Mouse (Mus musculus) adrenal gland, postnatal 14 days (tissue): ENCODE measurements around the gene Cbx6. TPM values are rescaled to one million over a fixed set of nuclear protein-coding genes. Genes with fewer than 3 reads are reported as not detected.

Experiments
- DNase-seq: peaks from one replicate; pipeline ENCODE4 v3.0.0; 2021; ENCODE audit warnings: mixed read lengths
- total RNA-seq: library from RNA; stranded (reverse); gene quantifications from 2 replicates; pipeline ENCODE4 v1.2.3, GENCODE M21; 2021

Gene Cbx6
- total RNA-seq, 1 experiment from 2014 or later: 60.1 TPM

DNA sequence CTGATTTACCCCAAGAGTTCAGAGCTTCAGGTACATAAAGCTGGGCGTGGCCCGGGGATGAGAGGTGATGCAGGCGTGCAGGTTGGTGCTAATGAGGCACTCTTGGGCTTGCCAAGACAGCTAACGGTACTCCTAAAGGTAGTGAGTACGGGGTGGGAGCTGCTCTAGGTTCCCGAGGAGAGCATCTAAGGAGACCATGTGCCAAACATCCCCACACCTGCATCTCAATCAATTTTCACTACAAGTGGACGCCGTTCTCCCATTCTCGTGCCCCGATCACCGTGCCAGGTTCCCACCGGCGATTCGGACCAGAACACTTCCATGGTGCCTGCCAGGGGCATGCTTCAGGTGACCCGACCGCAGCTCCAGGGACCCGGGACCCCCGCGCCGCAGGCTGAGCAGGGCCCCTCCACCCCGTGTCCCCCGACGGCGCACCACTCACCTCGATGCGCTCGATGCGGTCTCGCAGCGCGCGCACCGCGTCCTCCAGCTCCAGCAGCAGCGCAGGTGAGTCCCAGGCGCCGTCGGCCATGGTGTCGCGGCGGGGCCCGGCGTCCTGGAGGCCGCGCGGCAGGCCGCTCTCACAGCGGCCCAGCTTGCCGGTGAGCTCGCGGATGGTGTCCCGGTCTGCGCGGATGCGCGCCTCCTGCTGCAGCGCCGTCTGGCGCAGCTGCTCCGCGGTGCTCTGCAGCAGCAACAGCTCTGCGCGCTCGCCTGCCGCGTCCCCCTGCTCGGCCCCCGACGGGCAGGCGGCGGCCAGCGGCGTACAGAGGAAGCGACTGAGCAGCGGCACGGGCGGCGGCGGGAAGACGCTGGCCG is 30.7 kb downstream of the Cbx6 start:
- DNase-seq: peak; percentile 50

DNA sequence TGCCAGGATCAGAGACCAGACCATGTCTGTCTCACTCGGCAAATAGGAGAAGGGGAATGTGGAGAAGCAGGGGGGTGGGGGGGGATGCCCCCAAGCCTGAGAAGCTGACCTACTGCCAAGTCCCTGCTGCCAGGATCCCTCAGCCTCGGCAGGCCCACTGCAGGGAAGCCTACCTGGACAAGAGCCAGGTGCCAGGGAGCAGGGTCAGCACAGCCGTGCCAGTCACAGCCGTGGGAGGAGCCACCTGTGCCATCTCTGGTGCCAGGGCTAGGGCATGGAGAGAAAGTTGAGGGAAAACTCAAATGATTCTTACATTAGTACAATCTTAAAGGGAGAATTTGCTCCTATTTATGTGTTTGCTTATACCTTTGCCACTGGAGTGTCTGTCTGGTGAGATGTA is 32.2 kb downstream of the Cbx6 start:
- no peak for DNase-seq

DNA sequence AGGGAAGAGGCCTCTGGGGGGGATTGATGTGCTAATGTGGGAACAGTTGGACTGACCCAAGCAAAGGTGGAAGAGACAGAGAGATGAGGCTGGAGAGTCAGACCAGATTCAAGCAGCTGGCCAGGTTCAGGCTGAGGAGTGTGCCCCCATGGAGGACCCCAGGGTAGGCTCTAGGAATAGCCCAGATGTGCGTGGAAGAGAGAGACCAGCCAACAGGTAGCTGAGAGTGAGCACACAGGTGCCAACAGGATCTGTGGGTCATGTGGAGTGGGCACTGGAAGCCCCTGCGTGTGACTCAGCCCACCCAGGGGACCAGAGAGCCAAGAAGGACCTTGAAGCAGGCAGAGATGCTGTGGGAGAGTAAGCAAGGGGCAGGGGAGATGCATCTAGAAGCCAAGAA is 32.8 kb downstream of the Cbx6 start:
- no peak for DNase-seq

DNA sequence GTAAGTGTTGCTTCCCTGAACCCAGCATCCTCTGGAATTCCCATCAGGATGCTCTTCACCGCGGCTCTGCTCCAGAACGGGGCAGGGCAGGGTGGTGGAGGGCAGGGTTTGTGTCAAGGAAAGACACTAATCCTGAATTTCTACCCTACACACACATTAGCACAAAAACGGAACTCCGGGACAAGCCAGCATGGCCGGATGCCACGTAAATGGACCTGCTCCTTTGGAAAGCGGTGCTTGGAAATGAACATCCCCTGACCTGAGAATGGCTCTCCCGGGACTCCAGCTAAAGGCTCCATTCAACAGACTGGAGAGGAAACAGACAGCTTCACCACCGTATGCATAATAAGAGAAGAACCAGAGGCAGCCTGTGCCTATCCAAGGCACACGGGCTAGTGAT is 33.8 kb downstream of the Cbx6 start:
- no peak for DNase-seq

DNA sequence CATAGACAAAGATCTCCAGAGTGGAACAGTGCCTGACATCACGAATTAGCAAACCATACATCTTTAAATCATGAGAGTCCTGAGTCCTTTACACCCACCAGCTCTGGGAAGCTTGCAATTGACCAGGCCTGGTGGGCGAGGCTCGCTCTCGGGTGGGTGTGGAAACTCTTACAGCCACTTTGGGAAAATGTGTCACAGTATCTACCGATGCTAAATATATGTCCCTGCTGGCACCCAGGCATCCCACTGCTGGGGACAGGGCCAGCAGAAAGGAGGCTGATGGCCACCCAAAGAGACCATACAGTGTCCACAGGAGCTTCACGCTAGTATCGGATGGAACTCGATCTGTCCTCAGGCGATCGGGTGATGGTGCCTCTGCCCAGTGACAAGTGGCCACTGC is 35.9 kb downstream of the Cbx6 start:
- DNase-seq: no peak

DNA sequence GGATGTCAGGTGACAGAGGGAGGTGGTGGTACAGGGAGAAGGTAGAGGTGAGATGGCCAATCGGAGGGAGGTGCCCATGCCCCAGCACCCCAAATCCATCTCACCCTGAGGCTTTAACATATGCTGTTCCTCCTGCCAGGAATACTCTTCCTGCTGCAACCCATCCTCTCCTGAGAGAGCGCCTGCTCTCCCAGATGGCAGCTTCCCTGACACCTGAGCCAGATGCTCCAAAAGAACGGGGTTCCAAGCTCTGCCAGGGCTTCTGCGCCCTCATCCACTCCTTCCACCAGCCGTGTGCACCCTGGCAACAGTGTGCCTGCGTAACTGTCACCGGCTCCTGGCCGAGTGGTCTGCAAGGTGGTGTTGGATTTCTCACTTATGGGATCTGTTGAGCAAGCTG is 36.8 kb downstream of the Cbx6 start:
- DNase-seq: no peak

DNA sequence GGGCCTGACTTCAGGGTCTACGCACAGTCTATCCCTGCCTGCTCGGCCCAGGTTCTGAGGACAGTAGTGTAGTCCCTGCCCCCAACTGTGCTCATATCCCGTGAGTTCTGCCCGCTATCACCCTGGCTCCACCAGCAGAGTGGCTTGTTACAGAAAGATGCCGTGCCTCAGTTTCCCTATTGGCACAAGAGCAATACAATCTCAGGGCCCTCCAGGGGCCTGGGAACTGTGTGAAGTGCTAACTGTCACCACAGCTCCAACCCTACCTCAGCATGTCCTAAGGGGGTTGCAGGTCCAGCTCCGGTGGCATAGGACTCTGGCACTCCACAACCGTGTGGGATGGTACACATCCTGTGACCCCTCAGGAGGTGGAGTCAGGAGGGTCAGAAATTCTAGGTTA is 37.4 kb downstream of the Cbx6 start:
- DNase-seq: no peak

DNA sequence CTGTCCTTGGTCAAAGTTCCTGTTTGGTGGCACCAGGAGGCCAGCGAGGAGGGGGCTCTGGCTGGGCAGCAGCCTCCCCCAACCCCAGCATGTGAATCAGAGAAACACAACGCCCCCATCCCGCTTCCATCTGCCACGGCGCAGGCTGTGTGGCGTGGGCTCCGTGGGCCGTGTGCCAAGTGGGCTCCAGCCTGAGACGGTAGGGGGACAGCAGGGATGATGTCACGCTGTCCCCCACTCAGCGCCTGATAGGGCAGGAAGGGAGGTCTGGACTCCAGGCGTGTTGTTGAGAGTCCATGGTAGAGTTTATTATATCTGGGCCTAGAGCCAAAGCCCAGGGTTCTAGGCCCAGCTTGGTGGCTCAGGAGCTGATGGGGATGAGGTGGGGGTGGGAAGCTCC is 38.2 kb downstream of the Cbx6 start:
- no peak for DNase-seq

DNA sequence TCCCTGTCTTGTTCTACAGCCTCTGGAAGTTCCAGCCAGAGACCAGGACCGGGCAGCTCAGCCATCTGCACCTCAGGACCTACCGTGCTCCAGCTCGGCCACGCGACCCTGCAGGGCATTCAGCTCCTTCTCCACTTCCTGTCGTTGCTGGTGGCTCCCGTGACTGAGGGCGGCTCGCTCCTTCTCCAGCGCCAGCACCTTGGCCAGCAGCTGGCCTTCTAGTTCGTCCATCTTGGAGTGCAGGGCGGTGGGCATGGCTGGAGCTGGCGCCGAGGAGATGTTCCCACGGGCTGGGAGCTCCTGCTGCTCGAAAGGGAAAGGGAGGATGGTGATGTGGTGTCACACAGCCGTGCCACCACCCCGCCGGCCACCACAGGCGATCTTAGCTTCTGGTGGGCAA is 40.3 kb downstream of the Cbx6 start:
- DNase-seq: peak; percentile 30

DNA sequence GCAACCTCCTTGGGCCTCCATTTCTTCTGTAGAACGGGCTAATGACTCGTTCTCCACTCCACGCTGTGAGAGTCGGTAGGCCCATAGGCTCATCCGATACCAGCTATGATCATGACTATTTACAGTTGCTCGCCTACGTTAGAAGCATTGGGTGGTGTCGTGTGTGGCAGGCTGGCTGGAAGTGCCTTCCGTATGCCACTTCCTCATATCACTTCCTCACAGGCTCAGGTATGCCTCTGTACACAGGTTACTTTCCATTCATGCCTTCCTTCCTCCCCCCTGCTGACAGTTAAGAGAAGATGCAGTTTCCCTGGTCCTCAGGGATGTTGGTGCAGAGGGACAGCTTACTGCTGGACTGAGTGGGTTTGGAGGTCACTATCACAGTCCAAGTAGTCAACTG is 41.4 kb downstream of the Cbx6 start:
- DNase-seq: no peak

DNA sequence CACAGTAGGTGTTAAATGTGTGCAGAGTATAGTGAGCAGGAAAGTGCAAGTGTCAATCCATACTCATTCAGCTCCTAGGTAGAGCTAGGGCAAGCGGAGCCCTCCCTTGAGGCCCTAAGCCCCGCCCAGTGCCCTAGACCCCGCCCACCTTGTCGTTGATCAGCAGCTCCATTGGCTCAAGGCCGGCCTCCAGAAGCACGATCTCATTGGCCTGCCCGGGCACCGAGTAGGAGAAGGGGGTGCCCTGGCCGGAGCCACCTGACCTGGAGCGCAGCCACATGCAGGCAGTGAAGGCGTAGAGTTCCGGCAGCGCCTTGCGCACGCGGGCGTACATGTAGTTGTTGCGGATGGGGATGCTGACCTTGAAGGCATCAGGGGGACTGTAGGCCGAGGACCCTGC is 42.0 kb downstream of the Cbx6 start:
- DNase-seq: peak; percentile 58

DNA sequence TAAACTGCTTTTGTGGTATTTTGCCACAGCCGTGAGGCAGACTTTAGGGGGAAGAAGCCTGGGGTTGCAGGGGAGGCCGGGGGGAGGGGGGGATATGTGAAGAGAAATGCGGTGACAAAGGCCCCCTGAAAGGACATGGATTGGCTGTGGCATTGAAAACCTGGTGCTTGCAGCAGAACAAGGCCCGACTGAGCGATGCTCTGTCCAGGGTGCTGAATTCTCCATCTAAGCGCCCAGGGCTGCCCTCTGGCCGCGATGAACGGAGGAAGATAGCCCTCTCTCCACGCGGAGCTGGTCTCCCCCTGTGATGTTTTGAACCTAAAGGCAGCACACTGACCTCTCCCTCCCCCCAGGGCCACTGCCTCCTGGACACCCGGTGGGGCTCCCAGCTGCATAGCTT is 43.0 kb downstream of the Cbx6 start:
- peak; percentile 85 for DNase-seq

DNA sequence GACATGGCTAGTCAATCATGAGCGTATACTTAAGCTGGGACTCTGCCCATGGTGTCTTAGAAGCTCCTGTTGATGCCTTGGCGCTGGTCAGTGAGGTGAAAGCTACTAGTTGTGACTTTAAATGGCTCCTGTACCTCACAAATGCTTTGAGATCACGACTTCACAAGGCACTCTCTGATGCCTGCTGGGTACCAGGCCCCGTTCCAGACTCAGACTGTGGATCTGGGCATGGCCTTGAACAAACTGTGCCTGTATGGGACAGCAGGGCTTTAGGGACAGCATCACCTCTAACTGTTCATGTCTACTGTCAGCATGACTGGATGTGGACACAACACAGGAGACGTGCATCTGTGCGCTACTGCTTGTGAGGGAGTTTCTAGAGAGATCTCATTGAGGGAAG is 43.6 kb downstream of the Cbx6 start:
- DNase-seq: no peak

DNA sequence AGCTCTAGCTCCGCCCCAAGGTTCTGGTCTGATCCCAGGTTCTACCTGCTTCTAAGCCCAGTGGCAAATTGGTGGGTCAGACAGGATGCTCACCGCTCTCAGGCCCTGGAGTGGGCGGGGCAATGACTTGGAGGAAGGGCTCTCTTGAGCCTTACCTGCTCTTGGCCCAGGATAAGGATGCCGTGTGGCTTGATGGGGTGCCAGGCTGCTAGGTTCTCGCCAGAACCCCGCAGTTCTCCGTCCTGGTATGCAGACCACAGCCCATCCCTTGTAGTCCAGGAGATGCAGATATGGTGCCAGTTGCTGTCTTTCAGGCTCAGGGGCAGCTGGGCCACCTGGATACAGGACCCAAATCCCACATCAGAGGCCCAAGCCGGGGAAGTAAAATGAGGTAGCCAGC is 44.4 kb downstream of the Cbx6 start:
- no peak for DNase-seq

DNA sequence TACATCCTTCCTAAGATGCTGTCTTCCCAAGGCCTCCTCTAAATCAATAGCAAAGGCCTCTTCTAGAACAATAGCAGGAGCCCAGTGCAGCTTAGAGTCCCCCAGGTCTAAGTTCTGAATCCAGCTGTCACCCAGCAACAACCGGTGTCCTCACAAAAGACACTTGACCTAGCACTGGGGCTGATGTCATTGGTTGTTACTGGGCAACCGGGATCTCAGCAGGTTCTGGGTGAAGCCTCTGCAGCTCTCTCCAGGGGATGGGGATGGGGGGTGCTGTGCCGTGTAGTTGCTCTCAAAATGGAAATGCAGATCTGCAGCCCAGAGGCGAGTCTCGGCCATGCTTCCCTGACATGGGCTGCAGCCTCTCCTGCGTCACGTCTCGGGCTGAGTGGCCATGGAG is 46.7 kb downstream of the Cbx6 start:
- no peak for DNase-seq

DNA sequence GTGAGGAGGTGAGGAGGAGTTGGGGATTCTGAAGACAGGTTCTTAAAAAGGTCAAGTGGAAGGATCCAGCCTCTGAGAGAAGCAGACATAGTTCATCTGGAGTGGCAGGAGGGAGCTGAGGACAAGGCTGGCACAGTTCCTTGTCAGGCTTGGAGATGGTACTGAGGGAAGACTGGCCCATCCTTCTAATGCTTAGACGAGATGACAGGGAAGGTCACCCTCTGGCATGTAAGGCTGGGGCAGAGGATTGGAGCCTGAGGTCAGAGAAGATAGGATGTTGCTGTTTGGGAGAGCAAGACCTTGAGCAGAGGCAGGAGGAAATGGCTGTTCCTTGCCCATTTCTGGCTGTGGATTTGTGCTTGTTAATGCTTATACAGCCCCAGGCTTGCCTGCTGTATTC is 49.4 kb downstream of the Cbx6 start:
- DNase-seq: peak; percentile 55

DNA sequence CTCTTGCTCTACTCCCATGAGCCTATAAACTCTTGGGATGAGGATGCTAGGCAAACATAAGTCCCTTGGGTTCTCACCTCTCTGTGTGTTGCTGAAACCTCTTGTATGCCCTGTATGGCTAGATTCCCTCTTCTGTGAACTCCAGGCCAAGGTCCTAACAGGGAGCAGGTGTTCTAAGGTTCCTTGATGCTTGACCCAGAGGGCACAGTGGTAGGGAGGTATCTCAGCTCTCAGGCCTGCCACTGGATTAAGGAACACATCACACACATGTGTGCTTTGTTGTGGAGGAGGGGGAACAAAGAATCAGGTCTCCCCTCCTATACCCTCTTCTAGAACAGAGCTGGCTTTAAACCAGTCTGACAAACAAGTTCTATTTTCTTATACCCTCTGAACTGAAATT is 56.7 kb downstream of the Cbx6 start, which contains the start of gene Dnal4:
TSS of gene Dnal4 (minus strand) at position 101 of the 400 bp plus-strand sequence.
- no peak for DNase-seq

DNA sequence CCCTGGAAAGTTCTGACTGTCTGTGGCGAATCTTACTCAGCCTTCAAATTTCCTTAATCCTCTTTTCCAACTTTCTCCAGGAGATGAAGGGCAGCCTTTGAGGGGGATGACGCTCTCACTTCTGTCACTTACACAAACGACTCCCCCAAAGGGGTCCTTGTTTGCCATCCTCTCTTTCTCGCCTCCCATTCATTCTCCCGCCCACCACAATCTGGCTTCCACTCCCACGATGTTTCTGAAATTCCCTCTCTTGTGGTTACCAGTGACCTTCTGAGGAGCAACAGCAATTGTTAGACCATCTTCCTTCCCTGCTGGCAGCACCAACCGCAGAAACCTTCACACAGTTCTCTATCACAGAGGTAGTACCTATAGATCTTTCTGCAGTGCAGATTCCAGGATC is 58.8 kb downstream of the Cbx6 start:
- no peak for DNase-seq

DNA sequence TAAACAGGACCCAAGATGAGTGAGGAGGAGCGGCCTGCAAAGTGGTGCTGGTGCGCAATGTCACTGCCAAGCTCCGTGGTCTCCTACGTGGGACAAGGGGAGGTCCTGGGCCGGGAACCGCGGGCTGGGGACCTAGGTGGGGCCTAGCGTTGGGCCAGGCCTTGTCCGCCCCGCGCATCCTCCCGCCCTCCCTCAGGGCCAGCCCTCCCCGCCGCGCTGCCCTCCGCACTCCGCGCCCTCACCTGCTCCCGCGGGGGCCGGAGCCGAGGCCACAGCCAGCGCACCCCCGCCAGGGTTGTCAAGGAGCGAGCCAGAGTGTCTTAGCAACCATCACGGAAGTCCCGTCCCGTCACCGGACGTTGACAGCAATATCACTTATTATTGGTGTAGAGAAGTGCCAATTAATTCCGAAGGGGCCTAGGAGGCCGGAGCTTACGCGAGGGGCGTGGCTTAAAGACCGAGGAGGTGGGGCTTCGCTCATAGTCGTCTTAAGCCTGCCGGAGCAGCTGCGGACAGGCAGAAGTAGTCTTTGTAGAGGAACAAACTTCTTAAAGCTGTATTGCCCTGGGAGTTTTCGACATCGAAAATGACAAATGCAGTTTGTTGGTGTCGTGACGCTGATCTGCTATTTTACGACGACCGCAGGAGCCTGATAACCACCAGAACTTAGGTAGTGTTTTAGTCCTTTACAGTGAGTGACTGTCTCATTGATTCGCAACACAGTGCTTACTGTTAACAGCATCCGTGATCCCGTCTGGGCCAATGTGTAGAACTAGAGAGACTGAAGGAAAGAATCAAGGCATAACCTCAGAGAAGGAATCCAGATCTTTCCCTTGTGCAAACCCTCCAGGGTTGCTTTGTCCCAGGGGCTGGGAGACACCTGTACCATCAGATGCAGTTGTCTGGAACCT is 60.1 kb downstream of the Cbx6 start:
- peak; percentile 97 for DNase-seq
